Mouse (Mus musculus) liver, postnatal 0 days (tissue): ENCODE data around the gene Rbm20.

Source experiments
- CTCF ChIP-seq: sonication (generic); IDR thresholded peaks from 2 replicates; pipeline ENCODE4 v1.5.1; 2016; ENCODE audit warnings: antibody characterized with exemption, low read depth
- EP300 ChIP-seq: IDR thresholded peaks from 2 replicates; pipeline ENCODE4 v1.6.1; 2016; ENCODE audit warnings: antibody characterized with exemption, low read depth, mild to moderate bottlenecking

DNA sequence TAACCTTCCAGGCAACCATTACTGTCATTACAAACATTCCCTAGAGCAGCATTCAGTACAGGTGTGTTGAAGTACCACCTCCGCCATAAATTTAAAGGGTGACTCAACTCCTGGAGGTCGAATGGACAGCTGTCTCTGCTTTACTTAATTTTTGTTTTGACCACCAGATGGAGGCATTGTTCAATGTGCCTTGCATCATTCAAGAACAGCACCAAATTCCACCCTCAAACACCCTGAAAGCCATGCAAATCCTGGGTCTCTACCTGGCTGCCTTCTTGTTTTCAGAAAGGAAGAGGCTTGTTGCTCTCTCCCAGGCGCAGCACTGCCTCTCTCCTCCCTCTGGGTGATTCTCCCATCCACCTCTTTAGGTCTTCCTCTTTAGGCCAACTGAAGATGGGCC lies 91.4 kb downstream of the Rbm20 start:
- TF ChIP-seq CTCF (peak; percentile 81), EP300 (no peak)
